Mouse (Mus musculus) heart, adult 2 months (tissue): ENCODE measurements at regions not wholly inside any gene's neighbourhood (a gene's known extent, or its start where the extent isn't known, plus 50 kb on each side); places are given as distances from the start of the nearest gene placed in this dataset.

Experiments used
- DNase-seq, 2 experiments: peaks; one replicate each; pipeline ENCODE4 v3.0.0; 2021
- H3K27ac ChIP-seq: fragments of 200-600 bp; 2 replicates; pipeline ENCODE4 v1.8.1; 2022
- H3K27me3 ChIP-seq: fragments of 200-500 bp; 2 replicates; pipeline ENCODE4 v1.6.1; 2012; ENCODE audit warnings: mild to moderate bottlenecking, low read length, inconsistent platforms, mixed read lengths; ENCODE audit not compliant: control insufficient read depth, insufficient read depth
- H3K36me3 ChIP-seq: fragments of 200-500 bp; 2 replicates; pipeline ENCODE4 v1.6.1; 2012; ENCODE audit warnings: low read length, inconsistent platforms; ENCODE audit not compliant: control insufficient read depth, insufficient read depth
- H3K4me1 ChIP-seq: fragments of 200-500 bp; 2 replicates; pipeline ENCODE4 v1.6.1; 2011; ENCODE audit warnings: low read length; ENCODE audit not compliant: control insufficient read depth, insufficient read depth
- H3K4me3 ChIP-seq: fragments of 200-600 bp; 2 replicates; pipeline ENCODE4 v1.8.1; 2022
- H3K79me2 ChIP-seq: fragments of 200-500 bp; replicated peaks from 2 replicates; pipeline ENCODE4 v1.6.1; 2012; ENCODE audit warnings: mild to moderate bottlenecking, inconsistent platforms, low read length, moderate library complexity, mixed read lengths; ENCODE audit not compliant: control insufficient read depth, insufficient read depth
- H3K9ac ChIP-seq: fragments of 200-500 bp; 2 replicates; pipeline ENCODE4 v1.6.1; 2012; ENCODE audit warnings: low read depth, mild to moderate bottlenecking, control low read depth, inconsistent platforms, low read length, mixed read lengths
- CTCF ChIP-seq: fragments of 200-600 bp; IDR thresholded peaks from 2 replicates; pipeline ENCODE4 v1.8.1; 2022; ENCODE audit warnings: antibody characterized with exemption, mild to moderate bottlenecking, moderate library complexity
- EP300 ChIP-seq: fragments of 200-500 bp; IDR thresholded peaks from 2 replicates; pipeline ENCODE4 v1.6.1; 2011; ENCODE audit warnings: low read depth, low read length, control low read depth; ENCODE audit not compliant: insufficient read depth
- POLR2A ChIP-seq: fragments of 200-500 bp; IDR thresholded peaks from 2 replicates; pipeline ENCODE4 v1.6.1; 2011; ENCODE audit warnings: mild to moderate bottlenecking, low read depth, low read length, control low read depth; ENCODE audit not compliant: insufficient read depth
- WGBS: fragments of 180-500 bp; shearing (Covaris S2); methylation state at CpG from one replicate; pipeline ENCODE4 v1.1.7; 2018; 5-methylcytosine and 5-hydroxymethylcytosine counted together
- intact Hi-C: fragments of 180-260 bp; cut with DNase I; formaldehyde crosslinking; loops from one replicate; pipeline ENCODE4 v1.15.1; 2025

DNA sequence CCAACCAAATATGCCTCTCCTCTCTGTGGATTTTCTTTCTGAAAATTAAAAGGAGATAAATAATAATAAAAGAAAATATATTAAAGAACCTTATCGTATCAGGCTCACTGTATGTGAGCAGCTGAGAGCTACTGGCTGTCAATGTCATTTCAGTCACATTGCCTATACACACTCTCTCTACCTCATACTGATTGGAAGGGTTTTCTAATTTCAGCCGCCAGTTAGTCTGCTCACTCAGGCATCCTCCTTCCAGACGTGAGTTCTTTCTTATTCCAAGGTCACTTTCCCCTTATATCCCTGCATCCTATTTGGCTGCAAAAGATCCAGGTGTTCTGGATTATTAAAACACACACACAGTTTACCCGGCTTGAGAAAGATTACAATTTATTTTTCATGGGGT, 286.2 kb downstream of the Cenpc1 start:
- Histone ChIP-seq H3K9ac (no peak overlapping the region), H3K4me3 (no peak overlapping the region), H3K4me1 (no peaks in the 10 kb centered on the region), H3K27me3 (no peaks in the 10 kb centered on the region), H3K36me3 (no peaks in the 10 kb centered on the region), H3K79me2 (no peaks in the 10 kb centered on the region), H3K27ac (no peak overlapping the region)
- TF ChIP-seq EP300 = no peak
- TF ChIP-seq POLR2A = no peak
- TF ChIP-seq CTCF = no peak
- 70% methylated on average over 4 of the region's 4 CpGs for WGBS
- DNase-seq = no peak
- intact Hi-C loops = no loop called here

DNA sequence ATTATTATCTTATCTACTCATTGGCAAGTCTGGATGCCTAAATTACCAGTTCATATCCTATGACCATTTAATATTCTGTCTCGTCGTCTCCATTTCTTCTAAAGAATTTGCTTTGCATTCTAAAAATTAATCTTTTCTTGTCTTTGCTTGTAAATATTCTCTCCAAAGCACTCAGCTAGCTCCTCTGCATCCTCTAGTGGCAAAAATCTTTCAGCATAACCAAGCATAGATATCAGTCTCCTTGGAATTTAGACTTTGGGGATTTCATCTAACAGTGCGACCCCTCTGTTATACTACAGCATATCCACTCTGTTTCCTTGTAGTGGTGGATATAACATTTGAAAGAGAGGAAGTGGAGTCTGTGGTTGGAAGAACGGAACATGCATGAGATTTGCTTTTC, 292.7 kb downstream of the Cenpc1 start:
- Histone ChIP-seq H3K79me2 (no peaks in the 10 kb centered on the region), H3K27me3 (no peaks in the 10 kb centered on the region)
- TF ChIP-seq CTCF (no peak), POLR2A (no peak), EP300 (no peak)

GRCm38 (mm10) chr5:85772086-85772485, 293.3 kb downstream of the Cenpc1 start:
- DNase-seq = no peak
- WGBS = 75% methylated on average over 4 of the region's 4 CpGs
- intact Hi-C loops = no loop called here

More for the DNA sequence above, 292.7 kb downstream of the Cenpc1 start:
- no peaks in the 10 kb centered on the region for H3K36me3 ChIP-seq
- H3K4me3 ChIP-seq = no peak overlapping the region
- H3K27ac ChIP-seq = no peak overlapping the region
- no peak for DNase-seq
- no peak overlapping the region for H3K9ac ChIP-seq
- intact Hi-C loops = no loop called here
- 76% methylated on average over 4 of the region's 4 CpGs for WGBS
- no peaks in the 10 kb centered on the region for H3K4me1 ChIP-seq

DNA sequence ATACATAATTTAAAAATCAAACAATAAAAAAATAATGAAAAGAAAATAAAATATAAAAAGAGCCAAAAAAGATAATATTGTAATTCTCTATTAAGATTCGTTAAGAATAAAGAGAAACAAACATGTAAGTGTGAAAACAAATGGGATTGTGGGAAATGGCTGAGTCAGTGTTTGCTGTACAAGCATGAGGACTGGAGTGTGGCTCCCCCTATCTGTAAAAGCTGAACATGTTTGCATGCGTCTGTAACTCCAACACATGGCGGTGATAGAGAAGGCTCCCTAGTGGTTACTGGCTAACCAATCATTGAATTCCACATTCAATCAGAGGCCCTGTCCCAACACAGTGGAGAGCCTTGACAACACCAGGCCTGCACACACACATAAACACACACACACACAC, 298.2 kb downstream of the Cenpc1 start:
- Histone ChIP-seq H3K36me3 (no peaks in the 10 kb centered on the region), H3K79me2 (no peaks in the 10 kb centered on the region), H3K4me3 (no peak overlapping the region), H3K27ac (no peak overlapping the region), H3K9ac (no peak overlapping the region), H3K27me3 (no peaks in the 10 kb centered on the region), H3K4me1 (no peaks in the 10 kb centered on the region)
- 78% methylated on average over 3 of the region's 3 CpGs for WGBS
- TF ChIP-seq POLR2A = no peak
- no peak for TF ChIP-seq EP300
- no peak for TF ChIP-seq CTCF
- no peak for DNase-seq
- intact Hi-C loops = no loop called here

More at GRCm38 (mm10) chr5:85772086-85772485, 293.3 kb downstream of the Cenpc1 start:
- Histone ChIP-seq H3K4me3 (no peak overlapping the region), H3K27ac (no peak overlapping the region), H3K27me3 (no peaks in the 10 kb centered on the region), H3K79me2 (no peaks in the 10 kb centered on the region), H3K9ac (no peak overlapping the region), H3K36me3 (no peaks in the 10 kb centered on the region), H3K4me1 (no peaks in the 10 kb centered on the region)
- TF ChIP-seq POLR2A (no peak), CTCF (no peak), EP300 (no peak)

DNA sequence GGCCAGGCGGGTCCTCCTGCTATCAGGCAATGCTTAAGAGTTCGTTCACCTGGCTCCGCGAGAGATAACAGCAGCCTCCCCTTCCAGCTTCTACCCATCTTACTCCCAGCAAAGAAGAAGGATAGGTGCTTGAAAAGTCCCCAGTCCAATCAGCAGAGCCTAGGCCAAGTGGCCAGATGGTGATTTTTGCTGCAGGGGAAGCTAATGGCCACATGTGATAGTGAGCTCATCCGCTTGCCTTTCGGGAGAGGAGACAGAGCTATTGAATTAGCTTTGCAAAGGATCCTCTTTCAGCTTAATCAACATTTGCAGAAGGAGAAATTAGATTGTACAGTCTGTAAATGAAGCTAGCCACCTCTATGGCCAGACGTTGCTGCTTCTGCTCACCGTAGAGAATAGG, 308.7 kb downstream of the Cenpc1 start:
- H3K4me3 ChIP-seq = no peak overlapping the region
- H3K79me2 ChIP-seq = no peaks in the 10 kb centered on the region
- no peaks in the 10 kb centered on the region for H3K27me3 ChIP-seq
- H3K4me1 ChIP-seq = no peaks in the 10 kb centered on the region
- H3K9ac ChIP-seq = no peak overlapping the region
- intact Hi-C loops = no loop called here
- no peak for DNase-seq
- TF ChIP-seq POLR2A (no peak), EP300 (no peak)
- no peak overlapping the region for H3K27ac ChIP-seq
- no peaks in the 10 kb centered on the region for H3K36me3 ChIP-seq
- WGBS = 83% methylated on average over 8 of the region's 8 CpGs

GRCm38 (mm10) chr5:85754227-85754626, 311.2 kb downstream of the Cenpc1 start:
- 84% methylated on average over 12 of the region's 12 CpGs for WGBS
- DNase-seq = no peak
- H3K27ac ChIP-seq = no peak overlapping the region

DNA sequence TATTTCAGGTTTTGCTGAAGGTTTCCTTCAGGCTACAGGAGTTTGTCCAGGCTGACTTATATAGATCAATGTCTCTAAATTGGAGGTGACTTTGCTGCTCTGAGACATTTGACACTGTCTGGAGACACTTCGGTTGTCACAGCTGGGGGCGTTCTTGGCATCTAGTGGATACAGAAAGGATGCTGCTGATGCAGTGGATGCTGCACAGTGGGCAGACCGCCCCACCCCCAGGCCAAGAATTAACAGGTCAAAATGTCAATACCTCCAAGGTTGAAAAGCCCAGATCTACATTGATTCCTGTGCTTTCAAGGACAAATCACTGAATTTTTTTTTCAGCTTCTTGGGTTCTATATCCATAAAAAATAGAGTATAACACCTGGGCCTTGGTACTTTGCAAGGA, 312.3 kb downstream of the Cenpc1 start:
- Histone ChIP-seq H3K9ac (no peak overlapping the region), H3K79me2 (no peaks in the 10 kb centered on the region), H3K27me3 (no peaks in the 10 kb centered on the region), H3K4me3 (no peak overlapping the region), H3K4me1 (no peaks in the 10 kb centered on the region), H3K36me3 (no peaks in the 10 kb centered on the region), H3K27ac (no peak overlapping the region)
- TF ChIP-seq CTCF = no peak
- no peak for TF ChIP-seq EP300
- TF ChIP-seq POLR2A = no peak
- no peak for DNase-seq
- 83% methylated on average over 3 of the region's 3 CpGs for WGBS
- intact Hi-C loops = no loop called here

More at GRCm38 (mm10) chr5:85754227-85754626, 311.2 kb downstream of the Cenpc1 start:
- TF ChIP-seq EP300 (no peak), POLR2A (no peak), CTCF (no peak)
- intact Hi-C loops = no loop called here
- Histone ChIP-seq H3K4me1 (no peaks in the 10 kb centered on the region), H3K27me3 (no peaks in the 10 kb centered on the region), H3K79me2 (no peaks in the 10 kb centered on the region), H3K4me3 (no peak overlapping the region), H3K9ac (no peak overlapping the region), H3K36me3 (no peaks in the 10 kb centered on the region)
